Mouse (Mus musculus) lung, adult 2 months (tissue): ENCODE data around the gene Phf19. TPM values are rescaled to one million over a fixed set of nuclear protein-coding genes. Genes with fewer than 3 reads are reported as not detected.

Experiments used
- DNase-seq: peaks from one replicate; pipeline ENCODE4 v3.0.0; 2022
- H3K4me1 ChIP-seq: fragments of 200-500 bp; 2 replicates; pipeline ENCODE4 v1.6.1; 2011; ENCODE audit warnings: low read length; ENCODE audit not compliant: control insufficient read depth, insufficient read depth
- H3K4me3 ChIP-seq: fragments of 200-500 bp; replicated peaks from 2 replicates; pipeline ENCODE3; 2011; ENCODE audit warnings: low read depth, mild to moderate bottlenecking, control low read depth, low read length; ENCODE audit errors: extremely low read depth
- CTCF ChIP-seq: fragments of 200-500 bp; IDR thresholded peaks from 2 replicates; pipeline ENCODE4 v1.5.1; 2011; ENCODE audit warnings: mild to moderate bottlenecking, low read length, control low read depth; ENCODE audit not compliant: insufficient read depth
- POLR2A ChIP-seq: fragments of 200-500 bp; IDR thresholded peaks from 2 replicates; pipeline ENCODE4 v1.6.1; 2011; ENCODE audit warnings: low read depth, mild to moderate bottlenecking, control low read depth, low read length, borderline replicate concordance; ENCODE audit errors: extremely low read depth
- WGBS: fragments of 180-500 bp; shearing (Covaris S2); methylation state at CpG from one replicate; pipeline ENCODE4 v1.1.7; 2018; 5-methylcytosine and 5-hydroxymethylcytosine counted together
- polyA plus RNA-seq: library from polyadenylated mRNA; depleted of rRNA; stranded (reverse); fragments of >200 nt; gene quantifications from 2 replicates; pipeline ENCODE4 v1.2.3, GENCODE M21; 2012

Gene Phf19
- polyA plus RNA-seq, 1 experiment = 1.5 TPM

DNA sequence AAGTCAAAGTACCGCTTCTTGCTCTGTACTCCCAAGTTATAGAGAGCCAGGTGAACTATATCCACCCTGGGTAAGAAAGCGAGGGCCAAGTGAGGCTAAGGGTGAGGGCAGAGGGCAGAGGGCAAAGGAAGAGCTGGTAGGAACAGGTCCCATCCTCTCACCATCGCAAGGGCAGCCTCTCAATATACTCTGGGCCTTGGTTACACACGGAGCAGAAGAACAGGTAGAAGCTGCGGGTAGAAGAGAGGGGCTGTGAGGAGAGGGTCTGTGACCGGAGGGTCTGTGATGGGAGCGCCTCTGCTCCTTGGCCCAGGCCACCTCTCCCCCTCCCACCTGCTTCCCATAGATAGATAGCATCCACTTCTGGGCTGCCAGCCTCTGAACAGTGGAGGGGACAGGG, 10.6 kb downstream of the Phf19 start:
- no peak for DNase-seq
- no peak for TF ChIP-seq CTCF
- no peak for TF ChIP-seq POLR2A
- Histone ChIP-seq H3K4me1 (0 out of 2 replicates have a peak, but pooled peaks cover 8% of the 10 kb centered on the region), H3K4me3 (no peak overlapping the region)
- WGBS = 86% methylated on average over 7 of the region's 7 CpGs

DNA sequence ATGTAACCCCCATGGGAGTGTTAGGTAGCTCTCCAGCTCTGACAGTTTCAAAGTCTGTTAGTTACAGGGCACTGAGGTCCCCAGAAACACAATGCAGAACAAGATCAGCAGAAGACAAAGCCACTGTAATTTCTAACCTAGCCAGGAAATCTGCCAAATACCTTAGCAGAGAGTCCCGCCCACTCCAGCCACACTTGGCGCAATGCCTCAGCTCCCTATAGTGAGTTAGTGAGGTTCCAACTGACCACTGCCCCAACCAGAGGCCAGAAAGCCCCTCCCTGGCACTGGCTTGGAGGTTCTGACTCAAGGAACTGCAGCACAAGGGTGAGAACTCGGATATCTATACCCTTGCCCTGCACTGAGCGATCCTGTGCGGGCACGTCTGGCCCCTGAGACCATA, 11.1 kb downstream of the Phf19 start:
- Histone ChIP-seq H3K4me3 (no peak overlapping the region), H3K4me1 (0 out of 2 replicates have a peak, but pooled peaks cover 8% of the 10 kb centered on the region)
- 79% methylated on average over 6 of the region's 6 CpGs for WGBS
- no peak for TF ChIP-seq POLR2A
- TF ChIP-seq CTCF = no peak
- peak; percentile 39 for DNase-seq

DNA sequence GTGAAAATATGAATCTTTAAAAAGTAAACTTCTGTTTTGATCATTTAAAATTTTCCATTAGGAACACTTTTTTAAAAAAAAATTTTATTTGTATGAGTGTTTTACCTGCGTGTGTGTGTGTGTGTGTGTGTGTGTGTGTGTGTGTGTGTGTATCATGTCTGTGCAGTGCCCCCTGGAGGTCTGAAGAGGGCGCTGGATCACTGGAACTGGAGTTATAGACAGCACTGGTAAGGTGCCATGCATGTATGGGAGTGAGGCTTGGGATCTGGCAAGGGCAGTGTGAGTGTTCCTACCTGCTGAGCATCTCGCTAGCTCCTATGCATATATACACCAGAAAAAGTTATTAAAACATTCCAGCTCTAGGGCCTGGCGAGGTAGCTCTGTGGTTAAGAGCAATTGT, 12.1 kb downstream of the Phf19 start:
- TF ChIP-seq POLR2A = no peak
- no peak for TF ChIP-seq CTCF
- whole genome bisulfite sequencing = 77% methylated on average over 4 of the region's 4 CpGs
- Histone ChIP-seq H3K4me3 (no peak overlapping the region), H3K4me1 (0 out of 2 replicates have a peak, but pooled peaks cover 10% of the 10 kb centered on the region)
- DNase-seq = no peak

DNA sequence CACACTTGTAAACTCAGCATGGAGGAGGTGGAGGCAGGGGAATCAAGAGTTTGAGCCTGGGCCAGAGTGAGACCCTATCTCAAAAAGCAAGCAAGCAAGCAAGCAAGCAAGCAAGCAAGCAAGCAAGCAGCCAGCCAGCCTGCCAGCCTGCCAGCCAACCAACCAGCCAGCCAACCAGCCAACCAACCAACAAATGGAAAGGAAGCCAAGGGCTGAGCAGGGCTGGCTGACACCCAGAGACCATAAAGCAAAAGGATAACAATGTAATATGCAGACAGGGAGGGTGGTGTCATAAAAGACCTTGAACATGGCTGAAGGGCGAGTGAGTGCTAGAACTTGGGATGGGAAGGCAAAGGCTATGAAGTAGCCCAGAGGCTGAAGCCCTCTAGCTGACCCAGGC, 13.4 kb downstream of the Phf19 start:
- DNase-seq = no peak
- 0 out of 2 replicates have a peak, but pooled peaks cover 10% of the 10 kb centered on the region for H3K4me1 ChIP-seq
- no peak for TF ChIP-seq CTCF
- no peak for TF ChIP-seq POLR2A
- WGBS = 100% methylated on average over 1 of the region's 1 CpGs
- no peak overlapping the region for H3K4me3 ChIP-seq

DNA sequence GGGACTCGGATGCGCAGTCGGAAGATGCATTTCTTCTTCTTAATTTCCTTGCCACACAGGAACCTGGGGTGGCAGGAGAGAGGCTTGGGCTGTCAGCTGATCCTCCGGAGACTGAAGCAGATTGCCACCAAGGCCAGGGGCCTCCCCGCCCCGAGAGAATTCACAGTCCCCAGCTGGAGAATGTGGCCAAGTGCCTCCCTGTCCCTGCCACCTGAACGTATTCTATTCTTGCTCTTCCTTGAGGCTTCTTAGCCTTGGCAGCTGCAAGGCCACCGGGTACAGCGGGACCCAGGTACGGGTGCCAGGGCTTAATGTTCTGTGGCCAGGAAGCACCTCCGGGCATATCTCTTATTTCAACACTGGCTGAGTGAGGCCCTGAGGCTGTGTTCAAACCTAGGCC, 14.1 kb downstream of the Phf19 start:
- Histone ChIP-seq H3K4me3 (no peak overlapping the region), H3K4me1 (0 out of 2 replicates have a peak, but pooled peaks cover 10% of the 10 kb centered on the region)
- no peak for DNase-seq
- TF ChIP-seq POLR2A (no peak), CTCF (no peak)
- 83% methylated on average over 11 of the region's 11 CpGs for WGBS

DNA sequence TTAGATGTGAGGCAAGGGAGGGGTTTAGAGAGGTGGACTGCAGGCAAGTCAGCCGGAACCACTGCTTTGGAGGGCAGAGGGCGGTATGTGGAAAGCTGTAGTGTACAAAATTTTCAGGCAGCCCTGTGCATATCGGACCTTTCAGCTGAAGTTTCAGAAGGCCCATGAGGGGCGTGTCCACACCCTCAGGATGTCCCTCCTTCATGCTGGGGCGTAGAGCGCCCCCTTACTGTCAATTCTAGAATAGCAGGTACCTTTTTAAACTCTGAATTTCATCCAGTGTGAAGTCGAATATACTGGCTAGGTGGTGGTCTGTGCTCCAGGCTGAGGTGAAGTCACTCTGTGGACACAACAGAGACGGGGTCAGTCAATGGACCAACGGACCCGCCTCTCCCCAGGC, 16.0 kb downstream of the Phf19 start:
- H3K4me1 ChIP-seq = peaks cover 2% of the 10 kb centered on the region; the same call in 1 of the 2 replicates
- H3K4me3 ChIP-seq = no peak overlapping the region
- DNase-seq = peak; percentile 44
- TF ChIP-seq CTCF (peak; percentile 74), POLR2A (no peak)
- 27% methylated on average over 10 of the region's 10 CpGs for WGBS

DNA sequence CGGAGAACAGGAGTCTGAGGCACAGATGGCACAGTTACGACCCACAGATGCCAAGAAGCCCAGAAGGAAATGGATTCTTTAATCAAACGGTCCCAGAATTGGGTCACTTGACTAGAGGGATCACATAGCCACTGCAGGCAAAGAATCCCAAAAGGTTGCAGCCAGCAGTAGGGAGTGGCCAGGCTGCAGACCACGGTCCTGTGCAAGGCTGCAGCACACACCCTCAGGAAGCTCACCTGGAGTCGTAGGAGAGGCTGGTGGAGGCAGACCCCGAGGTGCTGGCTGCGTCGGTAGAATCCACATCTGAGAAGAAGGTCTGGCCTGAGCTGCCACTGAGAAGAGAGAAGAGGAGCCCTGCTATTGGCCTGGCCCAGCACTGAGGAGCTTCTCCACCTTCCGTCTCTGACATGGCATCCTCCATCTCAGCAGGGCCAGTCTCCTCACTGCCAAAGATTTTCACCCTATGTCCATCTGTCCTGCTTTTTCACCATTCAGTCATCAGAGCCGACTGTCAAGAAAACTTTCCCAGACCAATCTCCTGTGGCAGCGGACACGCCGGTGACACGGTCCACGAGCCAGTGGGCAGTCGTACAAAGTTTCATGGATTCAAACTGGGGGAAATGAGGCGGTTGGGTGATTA, 16.9 kb downstream of the Phf19 start:
- no peak overlapping the region for H3K4me3 ChIP-seq
- H3K4me1 ChIP-seq = peaks cover 2% of the 10 kb centered on the region; the same call in 1 of the 2 replicates
- DNase-seq = no peak
- 87% methylated on average over 17 of the region's 17 CpGs for WGBS
- no peak for TF ChIP-seq CTCF
- no peak for TF ChIP-seq POLR2A

DNA sequence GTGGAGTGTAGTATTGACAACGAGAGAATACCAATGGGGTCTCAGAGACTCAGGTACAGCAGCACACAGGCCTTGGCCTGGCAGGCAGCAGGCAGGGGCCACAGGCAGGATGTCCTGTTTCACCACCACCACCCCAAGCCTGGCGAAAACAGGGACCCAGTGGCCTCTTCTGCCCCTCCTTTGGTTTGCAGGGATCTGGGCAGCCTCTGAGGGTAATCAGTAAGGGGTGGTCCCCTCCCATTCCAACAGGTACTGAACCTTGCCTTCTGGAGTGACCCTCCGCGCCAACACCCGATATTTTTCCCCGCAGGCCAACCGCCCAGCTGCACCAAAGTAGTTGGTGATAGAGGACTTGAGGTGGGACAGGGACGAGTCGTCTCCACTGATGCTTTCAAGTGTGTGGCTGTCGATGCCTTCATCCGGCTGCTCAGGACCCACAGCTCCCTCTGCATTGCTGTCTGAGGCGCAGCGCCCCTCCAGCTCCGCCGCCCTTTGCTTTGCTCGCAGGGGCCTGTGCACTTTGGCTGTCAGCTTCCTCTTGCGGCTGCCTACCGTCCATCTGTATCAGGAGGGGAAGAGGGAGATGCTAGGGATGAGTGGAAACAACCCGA, 18.2 kb downstream of the Phf19 start:
- WGBS = 82% methylated on average over 19 of the region's 19 CpGs
- Histone ChIP-seq H3K4me1 (peaks cover 2% of the 10 kb centered on the region; the same call in 1 of the 2 replicates), H3K4me3 (no peak overlapping the region)
- no peak for DNase-seq
- TF ChIP-seq CTCF = no peak
- TF ChIP-seq POLR2A = no peak

DNA sequence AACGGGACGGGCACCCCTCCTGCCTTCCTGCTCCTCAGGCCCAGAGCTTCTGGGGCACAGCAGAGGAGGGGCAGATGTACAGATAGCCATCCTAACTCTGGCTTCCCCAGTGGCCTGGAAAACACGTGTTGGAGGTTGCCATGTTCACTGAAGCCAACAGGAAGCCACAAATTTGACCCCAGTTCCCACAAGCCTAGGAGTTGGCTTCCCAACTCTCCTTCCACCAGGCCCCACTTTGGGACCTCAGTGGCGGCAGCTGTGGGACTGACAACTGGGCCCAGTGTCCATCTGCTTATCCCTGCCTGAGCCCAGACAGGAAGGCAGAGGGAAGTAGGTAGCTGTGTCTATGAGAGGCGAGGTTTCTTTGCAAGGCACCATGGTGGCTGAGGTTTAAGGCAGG, 19.9 kb downstream of the Phf19 start:
- peaks cover 2% of the 10 kb centered on the region; the same call in 1 of the 2 replicates for H3K4me1 ChIP-seq
- no peak overlapping the region for H3K4me3 ChIP-seq
- WGBS = 69% methylated on average over 5 of the region's 5 CpGs
- DNase-seq = no peak
- TF ChIP-seq POLR2A (no peak), CTCF (no peak)

DNA sequence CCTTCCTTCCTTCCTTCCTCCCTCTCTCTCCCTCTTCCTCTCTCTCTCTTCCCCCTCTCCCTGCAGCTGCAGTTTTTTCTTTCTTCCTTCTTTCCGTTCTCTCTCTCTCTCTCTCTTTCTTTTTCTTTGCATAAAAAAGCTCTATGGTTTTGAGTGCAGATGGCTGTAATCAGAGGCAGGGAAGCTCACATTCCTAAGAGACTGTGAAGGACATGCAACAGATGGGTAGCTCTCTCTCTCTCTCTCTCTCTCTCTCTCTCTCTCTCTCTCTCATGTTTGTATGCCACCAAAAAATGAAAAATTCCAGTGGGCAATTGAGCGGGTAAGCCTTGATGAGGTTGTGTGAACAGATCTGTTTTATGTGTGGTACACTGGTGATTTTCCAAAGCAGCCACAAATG, 29.6 kb downstream of the Phf19 start:
- TF ChIP-seq CTCF (no peak), POLR2A (no peak)
- WGBS = 55% methylated on average over 2 of the region's 2 CpGs
- Histone ChIP-seq H3K4me1 (no peaks in the 10 kb centered on the region), H3K4me3 (no peak overlapping the region)
- no peak for DNase-seq

DNA sequence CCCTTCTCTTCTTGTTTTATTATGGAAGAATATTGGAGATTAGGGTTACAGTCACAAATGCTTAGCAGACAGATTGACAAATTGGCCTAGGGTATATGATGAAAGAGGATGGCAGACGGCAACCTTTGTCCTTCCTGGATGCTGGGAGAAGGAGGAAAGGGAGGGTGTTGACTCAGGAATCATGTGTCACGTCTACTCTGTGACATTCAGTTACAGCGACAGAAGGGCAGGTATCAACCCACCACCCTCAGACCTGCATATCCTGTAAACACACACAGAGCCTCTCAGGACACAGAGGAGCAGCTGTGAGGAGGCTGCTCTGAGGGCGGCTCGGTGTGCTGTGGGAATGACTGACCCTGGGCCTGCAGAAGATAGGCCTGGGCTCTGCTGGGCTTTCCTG, 30.6 kb downstream of the Phf19 start:
- Histone ChIP-seq H3K4me1 (no peaks in the 10 kb centered on the region), H3K4me3 (no peak overlapping the region)
- TF ChIP-seq CTCF = no peak
- no peak for TF ChIP-seq POLR2A
- WGBS = 33% methylated on average over 5 of the region's 5 CpGs
- DNase-seq = no peak
